Mouse (Mus musculus): Measurements from ENCODE around the gene Serpina9.

Serpina9 gene

GRCm38 (mm10) chr12:104013620-104014019, at the start of gene Serpina9:
Serpina9 (minus strand) TSS chr12:104013755.
- no peak for DNase-seq

- no peak for DNase-seq
These were observed 48.3 kb upstream of the Serpina9 start for GRCm38 (mm10) chr12:104061862-104062261.

GRCm38 (mm10) chr12:104060126-104060525, 46.6 kb upstream of the Serpina9 start:
- no peak for DNase-seq

GRCm38 (mm10) chr12:104057531-104057930, 44.0 kb upstream of the Serpina9 start:
- no peak for DNase-seq

GRCm38 (mm10) chr12:104057050-104057449, 43.5 kb upstream of the Serpina9 start:
- peak; percentile 26 for DNase-seq

GRCm38 (mm10) chr12:104055755-104056154, 42.2 kb upstream of the Serpina9 start:
- no peak for DNase-seq

- DNase-seq, result no peak
These were observed 40.4 kb upstream of the Serpina9 start for GRCm38 (mm10) chr12:104053995-104054394.

- DNase-seq, result no peak
These were observed 32.2 kb upstream of the Serpina9 start for GRCm38 (mm10) chr12:104045713-104046112.

GRCm38 (mm10) chr12:104044343-104044742, 30.8 kb upstream of the Serpina9 start, which contains the start of gene Serpina12:
Serpina12 (minus strand) TSS chr12:104044443.
- no peak for DNase-seq

- DNase-seq, result no peak
These were observed 29.2 kb upstream of the Serpina9 start for GRCm38 (mm10) chr12:104042753-104043152.

GRCm38 (mm10) chr12:104041401-104041800, 27.8 kb upstream of the Serpina9 start:
- DNase-seq, result no peak

- DNase-seq, result no peak
These were observed 24.6 kb upstream of the Serpina9 start for GRCm38 (mm10) chr12:104038181-104038580.

GRCm38 (mm10) chr12:104033752-104034151, 20.2 kb upstream of the Serpina9 start:
- DNase-seq, result no peak

- peak; percentile 40 for DNase-seq
These were observed 16.4 kb upstream of the Serpina9 start for GRCm38 (mm10) chr12:104029986-104030385.

GRCm38 (mm10) chr12:104015280-104015679, 1.7 kb upstream of the Serpina9 start:
- no peak for DNase-seq

GRCm38 (mm10) chr12:104004689-104005088, 8.9 kb downstream of the Serpina9 start:
- DNase-seq, result no peak

- no peak for DNase-seq
These were observed 10.3 kb downstream of the Serpina9 start for GRCm38 (mm10) chr12:104003238-104003612.

GRCm38 (mm10) chr12:104002569-104003237, 10.9 kb downstream of the Serpina9 start:
- DNase-seq, result peak; percentile 29

- no peak for DNase-seq
These were observed 13.0 kb downstream of the Serpina9 start for GRCm38 (mm10) chr12:104000594-104000993.

- DNase-seq, result no peak
These were observed 13.9 kb downstream of the Serpina9 start for GRCm38 (mm10) chr12:103999611-104000010.

- DNase-seq, result no peak
These were observed 17.0 kb downstream of the Serpina9 start for GRCm38 (mm10) chr12:103996513-103996912.

- DNase-seq, result peak; percentile 80
These were observed 18.1 kb downstream of the Serpina9 start for GRCm38 (mm10) chr12:103995292-103996072.

- no peak for DNase-seq
These were observed 20.6 kb downstream of the Serpina9 start for GRCm38 (mm10) chr12:103992945-103993344.

- no peak for DNase-seq
These were observed 23.7 kb downstream of the Serpina9 start, which contains the start of gene Serpina11 for GRCm38 (mm10) chr12:103989857-103990256. Serpina11 (minus strand) TSS chr12:103989957.
